Mouse (Mus musculus) small intestine, adult 2 months (tissue): Measurements from ENCODE around the gene Gm21987. TPM values are rescaled to one million over a fixed set of nuclear protein-coding genes. Genes with fewer than 3 reads are reported as not detected.

Source experiments
- H3K27ac ChIP-seq: fragments of 200-500 bp; 2 replicates; pipeline ENCODE4 v1.5.1; 2012; ENCODE audit warnings: low read depth, low read length, control low read depth, inconsistent platforms; ENCODE audit not compliant: insufficient read depth
- H3K27me3 ChIP-seq: fragments of 200-500 bp; 2 replicates; pipeline ENCODE4 v1.6.1; 2012; ENCODE audit warnings: mild to moderate bottlenecking, moderate library complexity, low read length, inconsistent platforms; ENCODE audit not compliant: control insufficient read depth, insufficient read depth
- H3K36me3 ChIP-seq: fragments of 200-500 bp; 2 replicates; pipeline ENCODE4 v1.6.1; 2012; ENCODE audit warnings: mild to moderate bottlenecking, low read length, control low read depth, inconsistent platforms; ENCODE audit not compliant: control insufficient read depth, insufficient read depth
- H3K4me1 ChIP-seq: fragments of 200-500 bp; 2 replicates; pipeline ENCODE4 v1.6.1; 2012; ENCODE audit warnings: low read length, inconsistent platforms, mixed read lengths; ENCODE audit not compliant: control insufficient read depth, insufficient read depth, insufficient read length
- H3K4me3 ChIP-seq: fragments of 200-500 bp; 2 replicates; pipeline ENCODE4 v1.5.1; 2012; ENCODE audit warnings: low read depth, mild to moderate bottlenecking, control low read depth, inconsistent platforms, low read length, moderate library complexity
- CTCF ChIP-seq: fragments of 200-500 bp; IDR thresholded peaks from 2 replicates; pipeline ENCODE4 v1.5.1; 2012; ENCODE audit warnings: low read depth, mild to moderate bottlenecking, control low read depth, inconsistent platforms, low read length, moderate library complexity, mixed read lengths; ENCODE audit not compliant: insufficient replicate concordance, insufficient read length; ENCODE audit errors: extremely low read depth
- POLR2A ChIP-seq: fragments of 200-500 bp; IDR thresholded peaks from 2 replicates; pipeline ENCODE4 v1.6.1; 2012; ENCODE audit warnings: low read depth, mild to moderate bottlenecking, control low read depth, inconsistent platforms, low read length, moderate library complexity
- WGBS: fragments of 180-500 bp; shearing (Covaris S2); methylation state at CpG from one replicate; pipeline ENCODE4 v1.1.7; 2018; 5-methylcytosine and 5-hydroxymethylcytosine counted together
- polyA plus RNA-seq: library from polyadenylated mRNA; depleted of rRNA; stranded (reverse); fragments of >200 nt; gene quantifications from 2 replicates; pipeline ENCODE4 v1.2.3, GENCODE M21; 2012

Gene Gm21987
- polyA plus RNA-seq, 1 experiment: not detected

DNA sequence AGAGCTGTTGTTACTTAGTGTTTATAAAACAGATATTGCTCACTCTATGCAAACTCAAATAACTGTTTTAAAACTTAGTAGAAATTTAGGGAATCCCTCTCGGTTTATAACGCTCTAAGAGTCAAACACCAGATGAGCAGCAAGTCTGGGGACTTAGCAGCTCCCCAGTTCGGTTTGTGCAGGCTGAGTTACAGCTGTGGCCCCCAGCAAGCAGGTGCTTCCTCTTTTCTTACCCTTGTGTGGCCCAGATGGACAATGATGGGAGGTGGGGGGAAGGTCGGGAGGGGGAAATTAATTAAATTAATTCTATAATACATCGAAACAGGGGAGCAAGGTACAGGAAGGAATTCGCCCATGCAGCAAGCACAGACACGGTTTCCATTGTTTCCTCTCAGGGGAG, 39.2 kb upstream of the Gm21987 start:
- Histone ChIP-seq H3K4me3 (no peak overlapping the region), H3K27me3 (no peaks in the 10 kb centered on the region), H3K27ac (no peak overlapping the region), H3K4me1 (0 out of 2 replicates have a peak, but pooled peaks cover 2% of the 10 kb centered on the region), H3K36me3 (no peaks in the 10 kb centered on the region)
- WGBS: 73% methylated on average over 7 of the region's 7 CpGs
- TF ChIP-seq POLR2A (no peak), CTCF (no peak)

DNA sequence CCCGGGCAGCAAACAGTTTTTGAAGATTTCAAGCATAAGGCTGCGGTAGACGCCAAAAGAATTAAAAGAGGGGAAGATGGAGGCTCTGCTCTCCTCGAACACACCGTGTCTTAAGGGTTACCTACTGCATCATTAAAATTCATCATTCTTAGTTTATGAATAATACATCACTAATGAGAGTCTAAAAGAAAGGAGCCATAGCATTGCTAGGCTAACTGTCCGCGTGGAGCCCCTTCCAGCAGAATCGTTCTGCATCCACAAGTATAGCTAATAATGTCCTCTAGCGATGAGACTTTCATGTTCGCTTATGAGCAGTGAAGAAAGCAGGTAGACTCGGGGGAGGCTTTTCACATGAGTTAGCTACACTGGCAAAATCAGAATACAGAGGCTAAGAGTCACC, 38.6 kb upstream of the Gm21987 start:
- no peaks in the 10 kb centered on the region for H3K27me3 ChIP-seq
- WGBS: 90% methylated on average over 11 of the region's 11 CpGs
- TF ChIP-seq CTCF: no peak
- no peak for TF ChIP-seq POLR2A

DNA sequence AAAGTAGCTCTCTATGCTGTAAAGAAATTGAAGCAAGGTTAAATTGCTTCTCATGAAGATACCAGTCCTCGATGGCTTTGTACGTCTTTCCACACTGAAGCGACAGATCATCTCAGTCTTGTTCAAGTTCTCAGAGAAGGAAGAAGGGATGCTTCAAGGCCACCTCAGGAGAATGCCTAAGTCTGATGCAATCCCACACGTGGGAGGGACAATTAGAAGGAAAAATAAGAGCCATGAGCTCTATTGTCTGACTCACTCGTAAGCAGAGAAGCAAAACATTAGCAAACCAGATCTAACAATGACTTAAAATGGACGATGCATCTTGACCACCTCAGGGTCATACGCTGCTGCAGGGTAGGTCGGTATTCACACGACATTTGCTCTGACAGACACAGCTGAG, 28.3 kb upstream of the Gm21987 start:
- H3K36me3 ChIP-seq: no peaks in the 10 kb centered on the region
- no peaks in the 10 kb centered on the region for H3K27me3 ChIP-seq
- 74% methylated on average over 9 of the region's 9 CpGs for WGBS
- H3K4me3 ChIP-seq: no peak overlapping the region
- peaks cover 2% of the 10 kb centered on the region; the same call in 1 of the 2 replicates for H3K4me1 ChIP-seq
- H3K27ac ChIP-seq: no peak overlapping the region
- TF ChIP-seq POLR2A (no peak), CTCF (no peak)

More for the DNA sequence above, 38.6 kb upstream of the Gm21987 start:
- 0 out of 2 replicates have a peak, but pooled peaks cover 2% of the 10 kb centered on the region for H3K4me1 ChIP-seq
- H3K36me3 ChIP-seq: no peaks in the 10 kb centered on the region
- H3K27ac ChIP-seq: no peak overlapping the region
- no peak overlapping the region for H3K4me3 ChIP-seq

DNA sequence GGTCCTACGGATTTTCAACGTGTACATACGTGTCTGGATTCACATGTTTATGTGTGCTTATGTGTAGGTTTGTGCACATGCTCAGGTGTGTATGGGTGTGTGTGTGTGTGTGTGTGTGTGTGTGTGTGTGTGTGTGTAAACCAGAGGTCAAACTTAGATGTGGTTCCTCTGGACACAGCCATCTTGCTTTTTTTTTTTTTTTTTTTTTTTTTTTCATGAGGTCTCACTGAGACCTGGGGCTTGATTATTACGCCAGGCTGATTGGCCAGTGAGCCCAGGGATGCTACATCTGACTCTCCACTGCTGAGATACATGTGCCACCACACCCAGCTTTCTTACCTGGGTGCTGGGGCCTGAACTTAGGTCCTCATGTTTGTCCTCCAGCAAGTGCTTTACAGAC, 27.8 kb upstream of the Gm21987 start:
- WGBS: 91% methylated on average over 4 of the region's 4 CpGs
- no peak overlapping the region for H3K27ac ChIP-seq
- H3K27me3 ChIP-seq: no peaks in the 10 kb centered on the region
- H3K36me3 ChIP-seq: no peaks in the 10 kb centered on the region
- H3K4me1 ChIP-seq: peaks cover 2% of the 10 kb centered on the region; the same call in 1 of the 2 replicates
- H3K4me3 ChIP-seq: no peak overlapping the region
- TF ChIP-seq CTCF (no peak), POLR2A (no peak)

DNA sequence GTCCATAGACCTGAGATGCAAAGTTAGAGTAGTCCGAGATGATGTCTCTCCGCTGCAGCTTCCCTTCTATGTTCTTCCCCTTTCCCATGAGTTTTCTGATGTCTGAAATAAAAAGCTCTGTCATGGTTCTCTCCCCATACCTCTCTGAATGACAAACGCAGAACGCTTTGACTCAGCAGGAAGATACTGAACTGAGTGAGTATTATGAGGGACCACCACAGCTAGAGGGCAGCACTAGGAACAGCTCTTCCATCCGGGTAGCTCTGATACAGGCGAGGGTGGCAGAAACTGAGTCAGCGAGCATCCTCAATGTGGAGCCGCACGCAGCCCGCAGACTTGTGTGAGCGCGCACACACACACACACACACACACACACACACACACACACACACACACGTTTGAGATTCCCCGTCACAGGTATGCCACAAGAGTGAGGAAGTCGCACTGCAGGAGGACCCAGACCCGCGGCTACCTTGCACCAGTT, 25.3 kb upstream of the Gm21987 start:
- TF ChIP-seq POLR2A (no peak), CTCF (peak; percentile 58; the same call in 1 of the 2 replicates)
- Histone ChIP-seq H3K27ac (no peak overlapping the region), H3K27me3 (no peaks in the 10 kb centered on the region), H3K4me1 (peaks cover 2% of the 10 kb centered on the region; the same call in 1 of the 2 replicates), H3K4me3 (no peak overlapping the region), H3K36me3 (no peaks in the 10 kb centered on the region)
- 33% methylated on average over 17 of the region's 17 CpGs for WGBS

DNA sequence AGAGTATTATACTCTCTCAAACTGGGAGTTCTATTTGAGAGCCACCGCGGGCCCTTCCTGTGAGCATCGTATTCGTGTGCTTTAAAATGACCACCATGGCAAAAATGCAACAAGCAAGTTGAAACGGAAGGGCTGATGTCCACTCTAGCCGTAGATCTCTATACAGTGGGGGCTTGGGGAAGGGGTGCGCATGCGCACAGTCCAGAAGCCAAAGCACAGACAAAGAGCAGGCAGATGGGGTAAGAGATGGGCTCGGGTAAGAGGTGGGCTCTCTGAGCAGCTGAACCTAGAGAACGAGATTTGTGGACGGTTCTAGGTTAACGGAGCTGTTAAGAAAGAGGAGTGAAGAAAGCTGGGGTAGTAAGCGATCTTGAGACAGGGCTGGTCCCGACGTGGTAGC, 22.5 kb upstream of the Gm21987 start:
- Histone ChIP-seq H3K4me3 (no peak overlapping the region), H3K27ac (no peak overlapping the region), H3K27me3 (no peaks in the 10 kb centered on the region), H3K36me3 (no peaks in the 10 kb centered on the region), H3K4me1 (peaks cover 2% of the 10 kb centered on the region; the same call in 1 of the 2 replicates)
- 91% methylated on average over 15 of the region's 15 CpGs for WGBS
- TF ChIP-seq CTCF: no peak
- no peak for TF ChIP-seq POLR2A

DNA sequence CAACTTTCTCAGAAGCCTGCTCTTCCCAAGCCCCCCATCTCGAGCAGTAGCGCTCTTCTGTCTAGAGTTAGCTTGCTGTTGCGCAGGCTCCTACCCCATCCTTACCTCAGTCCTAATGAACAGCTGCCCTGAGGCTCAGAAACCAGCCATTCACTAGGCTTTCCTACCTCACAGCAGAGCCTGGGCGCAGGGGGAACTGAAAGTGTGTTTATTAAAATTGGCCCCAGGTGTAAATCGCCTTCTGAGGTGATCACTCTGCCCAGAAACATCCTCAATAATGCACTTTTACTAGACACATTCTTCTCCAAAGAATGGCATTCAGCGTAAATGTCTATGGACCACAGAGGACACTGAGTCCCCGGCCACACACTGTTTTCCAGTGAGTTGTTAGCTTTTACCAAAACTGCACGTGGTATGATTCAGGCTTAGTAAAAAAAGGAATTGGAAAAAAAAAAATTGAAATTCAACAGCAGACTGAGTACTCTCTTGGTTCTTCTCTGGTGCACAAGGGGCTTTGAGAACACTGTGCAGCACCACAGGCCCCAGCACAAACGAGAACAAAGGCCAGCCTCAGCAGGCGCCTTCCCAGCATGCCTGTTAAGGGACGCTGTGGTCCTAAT, 20.0 kb upstream of the Gm21987 start:
- Histone ChIP-seq H3K36me3 (no peaks in the 10 kb centered on the region), H3K27ac (no peak overlapping the region), H3K4me1 (no peaks in the 10 kb centered on the region), H3K27me3 (no peaks in the 10 kb centered on the region), H3K4me3 (no peak overlapping the region)
- TF ChIP-seq POLR2A: no peak
- no peak for TF ChIP-seq CTCF
- 88% methylated on average over 11 of the region's 11 CpGs for WGBS
